Mouse (Mus musculus) MEL (cell line): ENCODE data around the gene Cox6b2. TPM values are rescaled to one million over a fixed set of nuclear protein-coding genes. Genes with fewer than 3 reads are reported as not detected.

Experiments
- DNase-seq: peaks from one replicate; pipeline ENCODE4 v3.0.0; 2011; ENCODE audit warnings: low read depth, low spot score
- H3K27ac ChIP-seq: 2 replicates; pipeline ENCODE4 v1.5.1; 2012; ENCODE audit warnings: low read depth, mild to moderate bottlenecking, control low read depth, low read length, moderate library complexity; ENCODE audit not compliant: control insufficient read depth
- H3K27me3 ChIP-seq, 2 experiments: fragments of 150-350 bp in 1 of 2; sonication (generic) in 1 of 2; 2 replicates each; pipeline ENCODE4 v1.6.1; 2012; ENCODE audit warnings: low read length in 2 of 2, mild to moderate bottlenecking in 2 of 2, improper control_type of control experiment in 1 of 2, moderate library complexity in 1 of 2; ENCODE audit not compliant: insufficient read depth in 2 of 2, control insufficient read depth in 1 of 2
- H3K36me3 ChIP-seq, 2 experiments: 2 replicates each; pipeline ENCODE4 v1.6.1; 2012 to 2014; ENCODE audit warnings: low read length in 2 of 2, improper control_type of control experiment in 1 of 2, inconsistent platforms in 1 of 2, mild to moderate bottlenecking in 1 of 2; ENCODE audit not compliant: insufficient read depth in 2 of 2, control insufficient read depth in 1 of 2
- H3K4me1 ChIP-seq, 2 experiments: fragments of 150-350 bp in 1 of 2; sonication (generic) in 1 of 2; 2 replicates each; pipeline ENCODE4 v1.6.1; 2012; ENCODE audit warnings: low read length in 2 of 2, improper control_type of control experiment in 1 of 2, mild to moderate bottlenecking in 1 of 2; ENCODE audit not compliant: insufficient read depth in 2 of 2, control insufficient read depth in 1 of 2
- H3K4me3 ChIP-seq, 2 experiments: fragments of 150-350 bp in 1 of 2; sonication (generic) in 1 of 2; 2 replicates each; pipeline ENCODE4 v1.5.1; 2012; ENCODE audit warnings: low read depth in 2 of 2, low read length in 2 of 2, mild to moderate bottlenecking in 2 of 2, moderate library complexity in 2 of 2, control low read depth in 1 of 2, improper control_type of control experiment in 1 of 2; ENCODE audit not compliant: control insufficient read depth in 1 of 2, insufficient read depth in 1 of 2
- H3K79me2 ChIP-seq: 2 replicates; pipeline ENCODE4 v1.6.1; 2012; ENCODE audit warnings: mild to moderate bottlenecking, low read length, moderate library complexity; ENCODE audit not compliant: control insufficient read depth, poor library complexity, insufficient read depth
- H3K9ac ChIP-seq: 2 replicates; pipeline ENCODE4 v1.6.1; 2012; ENCODE audit warnings: low read depth, mild to moderate bottlenecking, control low read depth, low read length, moderate library complexity; ENCODE audit not compliant: control insufficient read depth, poor library complexity, severe bottlenecking
- H3K9me3 ChIP-seq: fragments of 150-350 bp; sonication (generic); replicated peaks from 2 replicates; pipeline ENCODE4 v1.6.1; 2012; ENCODE audit warnings: mild to moderate bottlenecking, low read length, improper control_type of control experiment, moderate library complexity; ENCODE audit not compliant: insufficient read depth
- CHD1 ChIP-seq: IDR thresholded peaks from 2 replicates; pipeline ENCODE4 v1.6.1; 2012; ENCODE audit warnings: low read depth, mild to moderate bottlenecking, inconsistent platforms, low read length, improper control_type of control experiment
- E2F4 ChIP-seq: IDR thresholded peaks from 2 replicates; pipeline ENCODE4 v1.6.1; 2011; ENCODE audit warnings: low read depth, low read length, improper control_type of control experiment, borderline replicate concordance
- ELF1 ChIP-seq: IDR thresholded peaks from 2 replicates; pipeline ENCODE4 v1.6.1; 2014; ENCODE audit warnings: low read depth, mild to moderate bottlenecking, inconsistent platforms, low read length, improper control_type of control experiment, moderate library complexity
- GABPA ChIP-seq: IDR thresholded peaks from 2 replicates; pipeline ENCODE4 v1.6.1; 2012; ENCODE audit warnings: low read depth, mild to moderate bottlenecking, inconsistent platforms, low read length, improper control_type of control experiment, moderate library complexity
- GATA1 ChIP-seq: IDR thresholded peaks from 2 replicates; pipeline ENCODE4 v1.6.1; 2011; ENCODE audit warnings: low read depth, low read length, improper control_type of control experiment
- HCFC1 ChIP-seq: IDR thresholded peaks from 2 replicates; pipeline ENCODE4 v1.6.1; 2012; ENCODE audit warnings: low read depth, mild to moderate bottlenecking, inconsistent platforms, low read length, improper control_type of control experiment, moderate library complexity
- KAT2A ChIP-seq: conservative IDR thresholded peaks from 2 replicates; pipeline ENCODE4 v1.6.1; 2012; ENCODE audit warnings: low read depth, low read length, improper control_type of control experiment, inconsistent platforms
- MAX ChIP-seq: IDR thresholded peaks from 2 replicates; pipeline ENCODE4 v1.6.1; 2011; ENCODE audit warnings: low read length, improper control_type of control experiment
- MAZ ChIP-seq: IDR thresholded peaks from 2 replicates; pipeline ENCODE4 v1.6.1; 2012; ENCODE audit warnings: low read depth, mild to moderate bottlenecking, inconsistent platforms, low read length, improper control_type of control experiment
- MXI1 ChIP-seq: IDR thresholded peaks from 2 replicates; pipeline ENCODE4 v1.6.1; 2011; ENCODE audit warnings: mild to moderate bottlenecking, low read depth, low read length, improper control_type of control experiment
- NELFE ChIP-seq: IDR thresholded peaks from 2 replicates; pipeline ENCODE4 v1.6.1; 2011; ENCODE audit warnings: low read depth, low read length, improper control_type of control experiment
- POLR2A ChIP-seq, 2 experiments: IDR thresholded peaks; 2 replicates each; pipeline ENCODE4 v1.6.1; 2011 to 2012; ENCODE audit warnings: low read length in 2 of 2, mild to moderate bottlenecking in 2 of 2, control low read depth in 1 of 2, improper control_type of control experiment in 1 of 2, low read depth in 1 of 2, moderate library complexity in 1 of 2; ENCODE audit not compliant: control insufficient read depth in 1 of 2, insufficient read depth in 1 of 2, poor library complexity in 1 of 2
- POLR2AphosphoS2 ChIP-seq: IDR thresholded peaks from 2 replicates; pipeline ENCODE4 v1.6.1; 2011; ENCODE audit warnings: low read length, improper control_type of control experiment
- RCOR1 ChIP-seq: IDR thresholded peaks from 2 replicates; pipeline ENCODE4 v1.6.1; 2012; ENCODE audit warnings: low read depth, mild to moderate bottlenecking, inconsistent platforms, low read length, improper control_type of control experiment
- SIN3A ChIP-seq: IDR thresholded peaks from 2 replicates; pipeline ENCODE4 v1.6.1; 2012; ENCODE audit warnings: low read length, improper control_type of control experiment, inconsistent platforms
- TBP ChIP-seq: IDR thresholded peaks from 2 replicates; pipeline ENCODE4 v1.8.0; 2011; ENCODE audit warnings: low read depth, low read length, improper control_type of control experiment
- UBTF ChIP-seq: IDR thresholded peaks from 2 replicates; pipeline ENCODE4 v1.6.1; 2012; ENCODE audit warnings: low read depth, mild to moderate bottlenecking, inconsistent platforms, low read length, improper control_type of control experiment, moderate library complexity, borderline replicate concordance; ENCODE audit not compliant: insufficient read depth
- USF1 ChIP-seq: IDR thresholded peaks from 2 replicates; pipeline ENCODE4 v1.6.1; 2014; ENCODE audit warnings: low read depth, mild to moderate bottlenecking, inconsistent platforms, low read length, improper control_type of control experiment, moderate library complexity
- ZKSCAN1 ChIP-seq: IDR thresholded peaks from 2 replicates; pipeline ENCODE4 v1.6.1; 2012; ENCODE audit warnings: low read depth, mild to moderate bottlenecking, inconsistent platforms, low read length, improper control_type of control experiment, moderate library complexity
- ZMIZ1 ChIP-seq: IDR thresholded peaks from 2 replicates; pipeline ENCODE4 v1.6.1; 2012; ENCODE audit warnings: low read depth, mild to moderate bottlenecking, inconsistent platforms, low read length, improper control_type of control experiment, moderate library complexity
- ZNF384 ChIP-seq: IDR thresholded peaks from 2 replicates; pipeline ENCODE4 v1.6.1; 2012; ENCODE audit warnings: low read depth, mild to moderate bottlenecking, inconsistent platforms, low read length, improper control_type of control experiment
- polyA plus RNA-seq, 2 experiments: library from polyadenylated mRNA; stranded (reverse) in 1 of 2; unstranded in 1 of 2; fragments of >175 nt in 1 of 2; fragments of >200 nt in 1 of 2; gene quantifications; 2 replicates each; pipeline versions ENCODE4 v1.2.1 to v1.2.4; 2012; ENCODE audit warnings: low replicate concordance in 2 of 2, low read depth in 1 of 2; ENCODE audit not compliant: insufficient read length in 2 of 2, insufficient read depth in 1 of 2, missing spikeins in 1 of 2
- total RNA-seq: library from RNA; depleted of rRNA; stranded (reverse); fragments of 300-350 nt; gene quantifications from 2 replicates; pipeline ENCODE4 v1.2.3, GENCODE M21; 2012

Cox6b2 gene
- total and polyA plus RNA-seq, 3 experiments = 8.7 to 36.3 TPM; not detected in 1

- no peaks in the 10 kb centered on the region for H3K27me3 ChIP-seq
- H3K9me3 ChIP-seq = no peaks in the 10 kb centered on the region
- peak overlapping the region; percentile 82 for H3K9ac ChIP-seq
- peak overlapping the region; percentile 58 to 74 for H3K4me3 ChIP-seq
- TF ChIP-seq USF1 = no peak
- no peak for TF ChIP-seq E2F4
- TF ChIP-seq ZKSCAN1 = no peak
- TF ChIP-seq MAZ = no peak; the same call in 1 of the 2 replicates
- TF ChIP-seq TBP = 0 out of 2 replicates have a peak, but pooled peaks have one; percentile 30
- TF ChIP-seq NELFE = peak; percentile 40
- TF ChIP-seq SIN3A = peak; percentile 27; the same call in 1 of the 2 replicates
- 0 out of 2 replicates have a peak, but pooled peaks have one; percentile 20 for TF ChIP-seq HCFC1
- TF ChIP-seq ZNF384 = no peak
- TF ChIP-seq POLR2AphosphoS2 = no peak
- no peak for TF ChIP-seq KAT2A
- no peak for TF ChIP-seq GATA1
- TF ChIP-seq MAX = no peak
- TF ChIP-seq MXI1 = no peak
- TF ChIP-seq POLR2A (IDR thresholded peaks at IDR 0.05; ENCODE audit: control insufficient read depth in 1 of 2, insufficient read depth in 1 of 2, low read depth in 1 of 2, low read length in 2 of 2, poor library complexity in 1 of 2) = peak in 1 of 2 experiments; percentile 60; a peak in 2 of 4 replicates
- peak overlapping the region; percentile 61 for H3K27ac ChIP-seq
- H3K4me1 ChIP-seq = peaks cover 2 to 10% of the 10 kb centered on the region in 2 experiments
- peaks cover 0 to 4% of the 10 kb centered on the region in 2 experiments; a peak in 2 of 4 replicates for H3K36me3 ChIP-seq
- no peaks in the 10 kb centered on the region; the same call in 1 of the 2 replicates for H3K79me2 ChIP-seq
- peak; percentile 79 for DNase-seq
Measured at GRCm38 (mm10) chr7:4741151-4741550, 11.7 kb downstream of the Cox6b2 start.

- Histone ChIP-seq H3K4me1 (peaks cover 2 to 10% of the 10 kb centered on the region in 2 experiments), H3K27me3 (no peaks in the 10 kb centered on the region), H3K4me3 (peak overlapping the region; percentile 58 to 74), H3K27ac (peak overlapping the region; percentile 61), H3K9ac (peak overlapping the region; percentile 82), H3K79me2 (no peaks in the 10 kb centered on the region; the same call in 1 of the 2 replicates), H3K36me3 (peaks cover 0 to 4% of the 10 kb centered on the region in 2 experiments; a peak in 2 of 4 replicates), H3K9me3 (no peaks in the 10 kb centered on the region)
- peak; percentile 62 for DNase-seq
- TF ChIP-seq CHD1 = peak; percentile 73; the same call in 1 of the 2 replicates
- no peak for TF ChIP-seq GABPA
- TF ChIP-seq RCOR1 = no peak
- TF ChIP-seq UBTF = no peak
- no peak for TF ChIP-seq HCFC1
- TF ChIP-seq ELF1 = no peak; the same call in 1 of the 2 replicates
- no peak for TF ChIP-seq ZMIZ1
Measured at GRCm38 (mm10) chr7:4740309-4740727, 12.6 kb downstream of the Cox6b2 start.
